Mouse (Mus musculus) retina, postnatal 7 days (tissue): ENCODE measurements around the gene Dscam.

Experiments
- DNase-seq: peaks from one replicate; pipeline ENCODE4 v3.0.0-alpha.2; 2012; ENCODE audit warnings: low read depth, low spot score

The Dscam gene

GRCm38 (mm10) chr16:96661073-96661472, 509.5 kb downstream of the Dscam start:
- DNase-seq: no peak

DNA sequence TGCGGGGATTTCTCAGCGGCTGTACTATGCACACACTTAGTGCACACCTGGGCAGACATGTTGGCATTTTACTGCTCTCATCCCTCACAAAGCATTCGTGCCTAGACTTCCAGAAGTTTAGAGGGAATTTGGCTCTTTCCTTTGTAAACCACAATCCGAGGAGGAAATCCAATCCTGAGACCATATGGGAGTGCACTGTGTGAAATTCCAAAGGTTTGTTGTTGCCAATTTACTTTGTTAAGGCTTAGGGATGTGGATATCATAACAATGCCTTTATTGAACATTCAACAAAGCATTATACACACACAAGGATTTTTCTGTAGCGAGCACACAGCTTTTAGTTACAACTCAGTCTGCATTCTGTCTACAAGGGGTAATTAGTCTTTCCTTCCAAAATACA, 511.3 kb downstream of the Dscam start:
- DNase-seq: no peak

- DNase-seq: no peak
Measured at GRCm38 (mm10) chr16:96655548-96655947, 515.0 kb downstream of the Dscam start.

DNA sequence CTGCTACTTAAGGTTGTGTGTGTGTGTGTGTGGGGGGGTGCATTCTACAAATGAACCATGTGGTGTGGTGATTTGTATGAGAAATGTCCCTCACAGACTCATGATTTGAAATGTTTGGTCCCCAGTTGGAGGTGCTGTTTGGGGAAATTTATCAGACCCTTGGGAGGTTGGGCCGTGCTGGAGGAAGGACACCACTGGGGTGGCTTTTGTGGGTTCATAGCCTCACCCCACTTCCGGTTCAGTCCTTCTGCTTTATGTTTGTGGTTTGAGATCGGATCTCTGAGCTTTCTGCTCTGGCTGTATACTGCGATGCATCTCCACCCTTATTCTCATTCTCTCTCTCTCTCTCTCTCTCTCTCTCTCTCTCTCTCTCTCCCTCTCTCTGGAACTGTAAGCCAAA, 516.5 kb downstream of the Dscam start:
- no peak for DNase-seq

DNA sequence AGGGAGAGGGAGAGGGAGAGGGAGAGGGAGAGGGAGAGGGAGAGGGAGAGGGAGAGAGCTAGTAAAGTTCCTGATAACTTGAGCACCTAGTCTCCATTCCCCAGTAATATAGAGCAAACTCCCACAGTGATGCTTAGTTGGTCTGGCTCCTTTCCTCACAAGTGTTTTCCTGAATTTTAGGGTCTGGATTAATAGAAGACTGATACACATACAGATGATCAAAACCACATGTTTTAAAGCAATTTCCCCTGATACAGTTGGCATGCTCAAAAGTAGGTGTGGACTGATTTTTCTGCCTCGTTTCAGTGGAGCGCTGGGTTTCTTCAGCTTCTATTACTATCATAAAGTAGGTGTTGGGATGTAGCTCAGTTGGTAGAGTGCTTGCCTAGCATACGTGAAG, 519.1 kb downstream of the Dscam start:
- DNase-seq: no peak

DNA sequence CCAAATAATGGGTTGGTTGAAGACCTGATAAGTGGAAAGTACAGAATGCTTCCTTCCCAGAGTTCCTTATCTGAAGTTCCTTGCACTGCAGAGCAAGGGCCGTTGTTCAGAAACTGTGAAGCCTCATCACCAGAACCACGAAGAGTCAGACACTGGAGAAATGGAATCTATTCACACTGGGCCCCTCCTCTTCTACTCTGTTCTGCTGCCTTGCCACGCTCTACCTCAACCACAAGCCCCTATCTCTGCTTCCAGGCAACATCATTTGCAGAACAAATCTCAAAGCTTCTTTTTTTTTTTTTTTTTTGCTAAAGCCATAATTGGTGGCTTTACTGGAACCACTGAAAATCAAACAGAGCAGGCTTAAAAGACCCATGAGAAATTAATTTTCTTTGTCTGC, 530.5 kb downstream of the Dscam start:
- DNase-seq: no peak

GRCm38 (mm10) chr16:96635916-96636315, 534.6 kb downstream of the Dscam start:
- DNase-seq: no peak

DNA sequence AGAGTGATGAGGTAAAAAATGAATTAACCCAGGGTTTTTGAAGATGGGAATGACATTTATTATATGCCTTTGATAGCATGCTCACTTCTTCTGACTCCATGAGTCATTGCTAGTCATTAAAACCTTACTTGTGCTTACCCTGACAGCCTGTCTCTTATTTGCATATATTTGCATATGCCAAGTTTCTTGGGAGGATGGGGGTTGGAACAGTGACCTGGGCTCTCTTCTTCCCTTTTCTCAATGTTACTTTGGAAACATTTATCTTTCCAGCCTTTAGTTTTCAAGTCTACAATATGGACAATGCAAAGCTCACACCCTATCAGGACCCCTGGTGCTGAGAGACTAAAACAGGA, 535.8 kb downstream of the Dscam start:
- DNase-seq: no peak

DNA sequence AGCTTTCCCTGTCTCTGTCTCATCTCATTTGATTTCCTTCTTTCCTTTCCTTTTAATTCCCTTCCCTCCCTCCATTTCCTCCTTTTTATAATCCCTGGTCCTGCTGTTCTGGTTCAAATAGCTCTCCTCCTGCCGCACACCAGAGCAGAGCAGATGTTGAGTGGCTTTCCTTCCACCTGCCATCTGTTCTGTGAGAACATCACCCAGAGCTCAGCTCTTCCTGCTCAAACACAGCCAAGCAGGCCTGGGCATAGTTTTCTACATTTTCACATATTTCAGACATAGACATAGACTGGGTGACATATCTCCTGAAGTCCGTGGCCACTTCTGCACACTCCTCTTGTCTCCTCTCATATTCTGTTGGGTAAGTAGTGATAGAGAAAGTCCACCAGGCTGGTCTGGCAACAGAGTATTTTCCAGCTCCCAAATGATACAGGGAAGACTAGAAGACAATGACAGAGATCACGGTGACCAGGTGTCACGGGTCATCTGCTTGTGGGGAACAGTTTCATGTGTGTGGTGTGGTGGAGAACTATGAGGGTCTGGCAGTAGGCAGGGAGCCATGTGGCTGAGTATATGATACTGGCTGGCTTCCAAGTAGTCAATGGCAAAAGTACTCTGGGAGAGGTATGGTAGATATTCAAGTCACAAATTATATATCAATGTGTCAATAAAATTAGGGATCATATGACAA, 536.3 kb downstream of the Dscam start:
- DNase-seq: no peak

DNA sequence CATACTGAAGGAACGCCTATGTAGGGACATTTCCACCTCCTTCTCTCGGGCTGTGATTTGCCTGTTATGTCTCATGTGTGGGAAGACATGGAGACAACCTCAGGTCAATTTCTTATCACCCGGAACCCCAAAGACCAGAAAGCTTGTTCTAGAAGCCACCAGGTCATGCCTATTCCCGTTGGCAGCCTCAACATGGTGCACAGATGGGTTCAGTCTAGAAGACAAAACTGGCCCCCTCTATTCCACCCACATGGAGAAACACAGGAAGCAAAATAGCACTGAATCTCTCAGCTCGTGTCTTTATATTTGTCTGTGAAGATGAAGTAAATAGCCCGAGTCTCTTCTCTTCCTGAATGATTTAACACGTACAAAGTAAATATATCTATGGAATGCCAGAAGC, 540.3 kb downstream of the Dscam start:
- no peak for DNase-seq

DNA sequence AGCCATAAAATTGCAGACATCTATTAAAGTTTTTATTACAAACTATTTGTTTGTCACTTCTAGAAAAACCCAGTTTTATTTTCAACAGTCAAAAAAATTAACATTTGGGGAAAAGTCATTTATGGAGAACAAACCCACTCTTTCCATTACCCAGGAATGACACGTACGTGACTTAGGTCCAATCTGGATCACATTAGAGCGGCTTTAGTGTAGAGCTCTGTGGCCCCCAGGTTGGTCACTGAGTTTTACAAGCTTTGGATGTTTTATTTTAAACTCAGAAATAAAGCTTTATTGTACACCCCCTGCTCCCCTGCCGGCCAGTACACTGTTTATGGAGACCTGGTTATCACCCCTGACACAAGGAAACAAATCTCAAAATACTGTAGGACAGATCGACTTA, 540.9 kb downstream of the Dscam start:
- DNase-seq: no peak

DNA sequence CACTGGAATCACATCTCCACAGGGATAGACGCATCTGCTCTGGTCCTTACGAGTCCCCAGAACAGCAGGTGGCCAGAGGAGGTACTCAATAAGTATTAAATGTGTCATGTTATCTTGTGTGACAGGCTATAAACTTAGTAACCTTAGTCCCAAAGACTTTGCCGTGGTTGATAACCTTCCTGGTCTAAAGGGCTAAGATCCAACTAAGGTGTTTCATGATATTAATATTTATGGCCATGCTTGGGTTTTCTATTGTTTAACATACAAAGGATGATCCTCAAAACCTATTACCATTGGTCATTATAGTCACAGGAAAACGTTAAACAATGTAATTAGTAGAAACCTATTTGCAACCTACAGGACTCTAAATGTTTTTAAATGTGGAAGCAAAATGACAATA, 545.1 kb downstream of the Dscam start:
- DNase-seq: no peak

DNA sequence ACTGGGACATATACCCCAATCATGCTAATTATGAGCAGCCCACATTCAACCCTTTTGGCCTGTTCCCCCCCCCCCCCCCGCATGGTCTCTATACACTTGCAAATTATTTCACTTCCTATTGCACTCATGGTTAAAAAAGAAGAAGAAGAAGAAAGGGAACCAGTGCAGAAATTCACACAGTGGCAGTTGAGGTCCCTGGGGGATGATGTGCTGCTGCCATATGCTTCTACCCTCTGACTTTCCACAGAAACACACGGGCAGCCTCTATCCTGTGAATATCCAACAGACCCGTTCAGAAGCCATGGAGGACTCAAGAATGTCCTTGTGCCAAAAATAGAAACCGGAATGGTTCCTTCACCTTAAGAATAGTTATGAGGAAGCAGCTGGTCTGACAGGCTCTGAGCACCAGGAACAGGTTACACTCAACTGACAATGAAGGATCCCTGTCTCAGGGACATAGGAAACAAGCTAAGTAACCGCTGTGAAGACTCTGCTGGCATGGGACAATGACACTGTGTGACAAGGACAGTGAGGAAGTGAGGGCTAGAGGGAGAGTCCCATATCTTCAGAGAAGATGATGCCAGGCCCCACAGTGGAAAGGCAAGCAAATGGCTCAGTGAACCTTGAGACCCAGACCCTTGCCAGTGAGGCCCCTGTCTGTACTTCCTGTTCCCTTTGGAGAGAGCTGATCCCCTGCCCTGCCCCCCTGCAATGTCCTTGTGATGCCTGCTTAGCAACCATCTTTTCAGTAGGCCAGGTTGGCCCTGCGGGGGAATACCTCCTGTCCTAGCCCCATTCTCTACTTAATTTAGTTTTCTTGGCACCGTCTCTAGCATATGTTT, 545.8 kb downstream of the Dscam start:
- no peak for DNase-seq

- DNase-seq: no peak
Measured at GRCm38 (mm10) chr16:96620861-96621260, 549.7 kb downstream of the Dscam start.

- DNase-seq: no peak
Measured at GRCm38 (mm10) chr16:96620402-96620801, 550.1 kb downstream of the Dscam start.

- no peak for DNase-seq
Measured at GRCm38 (mm10) chr16:96617772-96618171, 552.8 kb downstream of the Dscam start.

GRCm38 (mm10) chr16:96613275-96613674, 557.3 kb downstream of the Dscam start:
- DNase-seq: no peak

GRCm38 (mm10) chr16:96610806-96611205, 559.7 kb downstream of the Dscam start:
- DNase-seq: no peak

DNA sequence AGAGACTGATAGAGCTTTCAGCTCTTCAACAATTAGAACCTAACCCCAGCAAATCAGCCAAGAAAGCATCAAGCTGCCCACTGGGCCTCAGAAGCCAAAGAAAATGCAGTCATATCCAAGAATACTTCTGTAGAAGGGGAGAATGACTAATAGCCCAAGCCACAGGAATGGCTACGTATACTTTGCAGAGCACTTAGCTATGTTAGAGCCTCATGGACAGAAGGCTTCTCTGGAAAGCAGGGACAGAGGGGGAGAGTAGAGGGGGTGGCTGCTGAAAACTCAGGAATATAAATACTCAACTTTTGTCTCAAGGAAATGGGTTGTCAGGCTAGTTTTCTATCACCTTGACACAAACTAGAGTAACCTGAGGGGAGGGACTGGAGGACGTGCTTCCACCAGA, 568.3 kb downstream of the Dscam start:
- DNase-seq: no peak

GRCm38 (mm10) chr16:96600791-96601190, 569.8 kb downstream of the Dscam start:
- no peak for DNase-seq

DNA sequence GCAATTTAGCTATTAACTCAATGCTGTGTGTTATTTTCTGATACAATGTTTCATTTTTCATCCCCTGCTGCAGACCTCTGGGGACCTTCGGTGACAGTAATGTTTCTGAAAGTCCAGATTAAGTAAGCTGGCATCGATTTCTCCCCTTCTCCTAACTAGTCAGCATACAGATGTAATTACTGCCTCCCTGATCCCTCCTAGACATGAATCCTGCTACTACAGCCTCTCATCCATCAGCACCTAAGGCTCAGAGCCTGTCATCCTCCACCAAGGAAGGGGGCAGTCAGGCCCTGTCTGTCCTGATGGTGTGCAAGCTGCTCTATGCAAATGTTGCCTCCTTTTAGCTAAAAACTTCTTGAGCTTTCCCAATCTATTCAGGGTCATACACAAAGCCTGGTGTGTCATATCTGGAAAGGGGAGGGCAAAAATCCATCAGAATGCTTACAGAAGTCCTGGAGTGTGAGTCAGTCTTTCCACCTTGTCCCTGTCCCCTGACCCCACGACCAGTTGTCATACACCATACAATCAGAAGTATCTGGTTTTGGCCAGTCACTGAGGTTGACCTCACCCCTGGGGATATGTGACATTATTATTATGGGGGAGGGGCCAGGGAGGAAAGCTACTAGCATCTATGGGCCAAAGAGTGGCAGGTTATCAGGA, 571.0 kb downstream of the Dscam start:
- no peak for DNase-seq

DNA sequence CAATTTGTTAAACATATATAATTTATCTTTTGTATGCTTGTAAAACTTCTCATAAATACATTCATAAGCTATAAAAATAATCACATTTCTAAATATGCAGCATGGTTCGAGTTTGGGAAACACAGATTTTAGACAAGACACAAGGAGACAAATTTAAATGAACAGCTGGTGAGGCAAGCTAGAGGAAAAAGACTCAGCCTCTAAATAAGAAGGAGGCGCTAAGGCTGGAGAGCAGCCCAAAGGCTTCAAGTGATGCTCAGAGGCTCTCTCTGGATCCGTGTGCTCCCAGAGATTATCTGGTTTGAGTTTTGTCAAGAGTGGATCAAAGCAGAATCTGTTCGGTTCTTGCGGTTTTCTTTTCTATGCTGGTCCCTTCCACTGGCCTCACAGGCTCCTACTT, 594.7 kb downstream of the Dscam start:
- DNase-seq: no peak

DNA sequence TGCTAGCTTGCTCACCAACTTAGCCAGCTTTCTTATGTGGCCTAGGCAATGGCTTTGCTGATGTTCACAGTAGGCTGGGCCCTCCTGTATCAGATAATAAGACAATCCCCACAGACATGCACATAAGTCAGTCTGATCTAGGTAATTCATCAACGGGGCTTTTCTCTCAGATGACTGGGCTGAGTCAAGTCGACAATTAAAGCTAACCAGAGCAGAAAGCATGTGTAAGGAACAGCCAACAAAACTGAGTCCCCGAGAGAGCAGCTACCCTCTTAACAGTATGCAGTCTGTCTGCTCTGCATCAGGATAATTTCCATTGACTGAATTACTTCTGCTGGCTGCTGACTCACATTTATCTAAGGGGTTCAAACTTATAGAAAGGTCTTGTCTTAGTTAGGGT, 603.1 kb downstream of the Dscam start:
- DNase-seq: no peak
